Comparison of ENCODE assay signal across 8 mouse cellular contexts in the genomic region with DNA sequence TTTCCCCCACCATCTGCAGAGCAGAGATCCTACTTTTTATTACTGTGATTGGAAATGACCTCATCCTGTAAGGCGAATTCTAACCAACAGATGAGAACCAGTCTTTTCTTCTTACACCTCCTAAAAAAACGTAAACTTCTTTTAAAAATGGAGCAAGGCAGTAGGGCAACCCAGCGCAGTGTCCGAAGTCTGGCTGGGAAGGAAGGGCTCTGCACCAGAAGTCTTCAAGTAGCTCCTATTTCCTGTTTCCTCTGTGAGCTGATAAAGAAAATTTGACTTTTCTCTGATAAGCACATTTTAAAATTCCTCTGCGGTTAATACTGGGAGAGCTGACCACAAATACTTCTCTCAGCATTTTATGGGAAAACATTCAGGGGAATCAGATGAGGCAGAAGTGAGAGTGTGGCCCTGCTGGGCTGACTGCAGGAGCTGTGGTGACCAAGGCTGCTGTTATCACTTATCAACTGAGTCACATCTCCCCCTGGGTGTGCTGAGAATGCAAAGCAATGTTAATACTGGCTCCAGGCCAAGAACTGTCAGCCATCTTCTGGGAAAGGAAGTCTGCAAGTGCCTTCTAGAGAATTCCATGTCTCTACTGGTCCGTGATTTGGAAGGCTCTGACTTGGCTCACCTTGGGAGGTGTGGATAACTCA. TPM values are rescaled to one million over a fixed set of nuclear protein-coding genes. Genes with fewer than 3 reads are reported as not detected.
A peak's percentile ranks its signal among the peaks of the same experiment; 100 is the strongest.
DNase-seq lines count a peak whose midpoint lies in the region; ATAC-seq lines count a peak whose summit lies in the region.

No protein-coding gene starts in this region.

- no peaks in the 10 kb centered on the region for H3K36me3 ChIP-seq in hindbrain, embryonic 14.5 days (replicated peaks; ENCODE audit: control insufficient read depth, insufficient read depth)
- no peaks in the 10 kb centered on the region for H3K36me3 ChIP-seq in hindbrain, embryonic 11.5 days (ENCODE audit: control insufficient read depth, insufficient read depth, low read length)

- H3K4me2 ChIP-seq in hindbrain, embryonic 14.5 days (replicated peaks): no peak overlapping the region
- H3K4me2 ChIP-seq in hindbrain, embryonic 11.5 days (replicated peaks; ENCODE audit: low read depth, low read length): no peak overlapping the region

- H3K9ac ChIP-seq in hindbrain, embryonic 14.5 days: no peak overlapping the region
- no peak overlapping the region for H3K9ac ChIP-seq in hindbrain, embryonic 11.5 days (ENCODE audit: low read depth, low read length)

- H3K4me1 ChIP-seq in hindbrain, embryonic 14.5 days (replicated peaks; ENCODE audit: control insufficient read depth, insufficient read depth, low read length): 0 out of 2 replicates have a peak, but pooled peaks cover 5% of the 10 kb centered on the region
- H3K4me1 ChIP-seq in hindbrain, embryonic 11.5 days (replicated peaks; ENCODE audit: control insufficient read depth, insufficient read depth, low read length): no peaks in the 10 kb centered on the region

- no peaks in the 10 kb centered on the region for H3K9me3 ChIP-seq in hindbrain, embryonic 14.5 days (ENCODE audit: control insufficient read depth, low read length)
- no peaks in the 10 kb centered on the region for H3K9me3 ChIP-seq in hindbrain, embryonic 11.5 days (ENCODE audit: control insufficient read depth, low read length)

- no peaks in the 10 kb centered on the region for H3K27me3 ChIP-seq in hindbrain, embryonic 14.5 days (ENCODE audit: control insufficient read depth, insufficient read depth, low read length)
- H3K27me3 ChIP-seq in hindbrain, embryonic 11.5 days (ENCODE audit: control insufficient read depth, insufficient read depth, low read length): no peaks in the 10 kb centered on the region

- ATAC-seq in hindbrain, embryonic 14.5 days (ENCODE audit: low FRiP score): no peak
- ATAC-seq in hindbrain, embryonic 11.5 days (ENCODE audit: low FRiP score): no peak
- ATAC-seq in erythroid progenitor cell, adult 5-6 weeks (replicated peaks; ENCODE audit: low FRiP score, poor library complexity, severe bottlenecking): no peak

- H3K27ac ChIP-seq in hindbrain, embryonic 14.5 days: no peak overlapping the region
- no peak overlapping the region for H3K27ac ChIP-seq in hindbrain, embryonic 11.5 days (ENCODE audit: low read depth, low read length)

- WGBS in hindbrain, embryonic 14.5 days: 84% methylated on average over 6 of the region's 6 CpGs
- WGBS in hindbrain, embryonic 11.5 days: 77% methylated on average over 6 of the region's 6 CpGs

- H3K4me3 ChIP-seq in hindbrain, embryonic 14.5 days (replicated peaks; ENCODE audit: low read length): no peak overlapping the region
- no peak overlapping the region for H3K4me3 ChIP-seq in hindbrain, embryonic 11.5 days (ENCODE audit: low read depth, low read length)

- DNase-seq in hindbrain, embryonic 14.5 days (ENCODE audit: low spot score): peak; percentile 28
- DNase-seq in hindbrain, embryonic 11.5 days (ENCODE audit: low spot score): no peak
- DNase-seq in brain, adult 2 months (ENCODE audit: low read depth, low spot score): peak; percentile 21
- DNase-seq in kidney, adult 8-10 months: peak; percentile 32 to 35
- DNase-seq in lung, postnatal 25 days (ENCODE audit: low spot score): peak; percentile 3
- no peak for DNase-seq in thymus, adult 18-20 months
- DNase-seq in urinary bladder, postnatal 25 days (ENCODE audit: low spot score): no peak

RNA-seq across cellular contexts. Expression of a gene that starts 55.8 kb away (rescaled TPM):
- 5.9 and 7.0 TPM in 2 replicates for polyA plus RNA-seq in hindbrain, embryonic 14.5 days (2014; fragmentation: Nextera tagmentation; extraction: Ambion mirVana)
- polyA plus RNA-seq in hindbrain, embryonic 11.5 days (2014; fragmentation: Nextera tagmentation; extraction: Ambion mirVana): 3.1 and 4.5 TPM in 2 replicates
- not detected in 2 replicates for total RNA-seq in erythroid progenitor cell, adult 5-6 weeks (2015; ENCODE audit: low replicate concordance)
- total RNA-seq in erythroid progenitor cell, adult 5-6 weeks (2017; ENCODE audit: low replicate concordance): 0.90 TPM in 1 of 2 replicates, not detected in the other

Comparison
In these comparisons a context has a peak if more than half of its experiments do, and no peak if none do; other contexts are left out.
1. DNase-seq: peak in hindbrain, embryonic 14.5 days (single experiment), brain, adult 2 months (single experiment), kidney, adult 8-10 months (2 of 2) and lung, postnatal 25 days (single experiment); none in hindbrain, embryonic 11.5 days (single experiment), thymus, adult 18-20 months (0 of 2) and urinary bladder, postnatal 25 days (single experiment).